Mouse (Mus musculus): Measurements from ENCODE around the gene Znrf3. TPM values are rescaled to one million over a fixed set of nuclear protein-coding genes. Genes with fewer than 3 reads are reported as not detected.

Znrf3 gene
- total RNA-seq, 4 experiments from 2014 or later, result 26.1 to 41.3 (median 36.4) TPM

GRCm38 (mm10) chr11:5314796-5315195 lies 129.9 kb downstream of the Znrf3 start:
- peak; percentile 66 for DNase-seq

GRCm38 (mm10) chr11:5314330-5314741 lies 130.3 kb downstream of the Znrf3 start:
- DNase-seq, result no peak

- DNase-seq, result no peak
Observed at GRCm38 (mm10) chr11:5307024-5307905, 137.4 kb downstream of the Znrf3 start.

GRCm38 (mm10) chr11:5306017-5306416 lies 138.6 kb downstream of the Znrf3 start:
- DNase-seq, result no peak

DNA sequence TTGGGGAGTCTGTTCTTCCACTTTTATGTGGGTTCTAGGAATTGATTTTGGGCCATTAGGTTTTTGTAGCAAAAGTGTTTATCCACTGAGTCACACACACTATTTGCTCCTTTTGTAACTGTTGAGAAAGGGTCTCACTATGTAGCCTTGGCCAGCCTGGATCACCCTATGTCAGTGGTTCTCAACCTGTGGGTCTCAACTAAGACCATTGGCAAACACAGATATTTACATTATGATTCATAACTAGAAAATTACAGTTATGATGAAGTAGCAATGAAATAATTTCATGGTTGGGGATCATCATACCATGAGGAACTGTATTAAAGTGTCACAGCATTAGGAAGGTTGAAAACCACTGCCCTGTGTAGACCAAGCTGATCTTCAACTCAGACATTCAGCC lies 140.1 kb downstream of the Znrf3 start:
- no peak for DNase-seq

- no peak for DNase-seq
Observed at GRCm38 (mm10) chr11:5298007-5298372, 146.7 kb downstream of the Znrf3 start.

DNA sequence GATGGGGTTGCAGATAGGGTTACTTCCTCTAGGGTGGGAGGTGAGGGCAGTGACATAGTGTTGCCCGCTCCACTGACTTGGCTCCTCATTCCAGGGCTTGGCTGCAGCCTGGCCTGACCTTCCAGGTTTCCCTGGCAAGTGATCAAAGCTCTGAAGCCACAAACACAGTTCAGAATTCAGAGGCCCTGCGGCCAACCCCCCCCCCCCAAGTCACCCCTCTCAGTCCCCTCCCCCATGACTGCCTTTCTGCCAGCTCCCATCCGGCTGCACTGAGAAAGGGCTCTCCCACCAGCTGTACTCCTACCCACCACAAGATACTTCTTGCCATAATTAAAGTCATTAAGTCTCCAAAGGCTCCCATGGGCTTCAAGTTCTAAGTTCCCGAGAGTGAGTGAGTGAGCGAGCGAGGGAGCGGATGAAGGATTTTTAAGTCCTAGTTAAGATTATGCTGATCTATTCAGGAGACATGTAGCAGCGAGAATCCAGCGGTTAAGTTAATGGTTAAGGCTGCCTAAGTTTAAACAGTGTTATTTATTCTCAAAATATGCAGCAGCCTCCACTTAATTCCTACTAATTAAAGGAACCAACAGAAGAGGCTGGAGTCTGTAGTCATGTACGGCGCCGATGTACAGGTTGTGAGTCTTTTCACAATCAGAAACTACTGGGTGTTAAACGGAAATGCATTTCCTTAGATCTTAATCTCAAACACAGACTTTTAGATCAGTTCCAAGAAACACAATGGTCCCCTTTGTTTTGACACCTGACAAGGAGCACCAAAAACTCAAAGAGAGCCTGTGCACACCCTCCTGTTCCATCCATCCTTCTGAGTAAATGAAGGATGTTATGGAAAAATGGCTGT lies 147.3 kb downstream of the Znrf3 start:
- peak; percentile 76 for DNase-seq

DNA sequence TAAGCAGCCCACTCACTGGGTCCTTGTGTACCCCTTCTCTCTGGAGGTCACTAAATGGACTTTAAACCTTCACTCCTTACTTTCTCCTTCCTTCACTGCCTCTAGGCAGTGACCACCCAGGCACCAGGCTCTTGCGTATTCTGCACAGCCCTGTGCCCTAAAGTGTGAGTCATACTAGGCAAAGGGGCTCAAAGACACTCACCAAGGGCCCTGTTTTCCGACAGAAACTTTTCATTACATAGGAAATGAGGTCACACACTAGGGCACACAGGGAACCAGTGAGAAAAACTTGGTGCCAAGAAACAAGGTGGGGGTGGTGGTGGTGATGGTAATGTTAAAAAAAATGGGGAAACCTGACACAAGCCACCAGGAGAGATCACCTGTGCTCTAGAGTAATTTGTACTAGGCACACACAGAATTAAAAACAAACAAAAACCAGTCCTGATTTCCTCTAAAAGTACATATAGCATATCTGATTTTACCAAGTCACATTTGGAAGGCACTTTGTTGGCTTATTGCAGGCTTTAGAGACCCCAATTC lies 148.0 kb downstream of the Znrf3 start:
- DNase-seq, result no peak

GRCm38 (mm10) chr11:5294805-5295204 lies 149.8 kb downstream of the Znrf3 start:
- DNase-seq, result no peak

- DNase-seq, result peak; percentile 38
Observed at GRCm38 (mm10) chr11:5290691-5291090, 154.0 kb downstream of the Znrf3 start.

DNA sequence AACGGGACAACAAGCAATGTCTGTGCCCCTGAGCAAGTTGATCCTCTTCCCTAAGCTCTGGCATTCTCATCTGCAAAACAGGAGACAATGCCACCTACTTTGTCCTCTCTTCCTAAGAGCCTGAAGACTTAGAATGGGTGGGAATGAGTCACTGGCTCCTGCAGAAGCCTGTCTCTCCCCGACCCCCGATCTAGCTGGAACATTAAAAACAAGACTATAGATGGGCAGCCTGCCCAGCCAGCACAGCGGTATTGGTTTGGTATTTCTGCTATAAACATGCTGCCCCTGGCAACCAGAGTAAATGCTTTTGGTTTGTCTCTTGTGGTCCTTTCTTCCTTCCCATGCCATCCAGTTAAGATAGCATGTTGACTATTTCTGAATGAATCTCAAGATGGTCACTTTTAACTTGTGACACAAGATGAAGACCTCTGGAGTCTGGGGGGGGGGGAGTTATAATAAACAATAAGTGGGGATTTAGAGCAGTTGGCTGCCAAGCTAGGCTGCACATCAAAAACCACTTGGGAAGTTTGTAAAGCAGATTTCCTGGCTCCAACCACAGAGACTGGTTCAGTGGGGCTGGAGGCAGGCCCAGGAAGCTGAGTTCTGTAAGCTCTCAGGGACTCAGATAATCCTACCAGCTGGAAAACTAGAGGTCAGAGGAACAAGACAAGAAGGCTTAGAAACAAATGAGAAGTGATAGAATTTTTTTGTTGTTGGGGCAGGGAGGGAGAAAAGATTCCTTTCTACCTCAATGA lies 154.6 kb downstream of the Znrf3 start:
- no peak for DNase-seq

- DNase-seq, result no peak
Observed at GRCm38 (mm10) chr11:5283987-5284386, 160.7 kb downstream of the Znrf3 start.

- no peak for DNase-seq
Observed at GRCm38 (mm10) chr11:5280932-5281331, 163.7 kb downstream of the Znrf3 start.

GRCm38 (mm10) chr11:5278463-5278862 lies 166.2 kb downstream of the Znrf3 start:
- no peak for DNase-seq

GRCm38 (mm10) chr11:5277307-5277971 lies 167.2 kb downstream of the Znrf3 start:
- no peak for DNase-seq

- no peak for DNase-seq
Observed at GRCm38 (mm10) chr11:5275216-5275615, 169.4 kb downstream of the Znrf3 start.

- no peak for DNase-seq
Observed at GRCm38 (mm10) chr11:5272536-5273234, 172.0 kb downstream of the Znrf3 start.

DNA sequence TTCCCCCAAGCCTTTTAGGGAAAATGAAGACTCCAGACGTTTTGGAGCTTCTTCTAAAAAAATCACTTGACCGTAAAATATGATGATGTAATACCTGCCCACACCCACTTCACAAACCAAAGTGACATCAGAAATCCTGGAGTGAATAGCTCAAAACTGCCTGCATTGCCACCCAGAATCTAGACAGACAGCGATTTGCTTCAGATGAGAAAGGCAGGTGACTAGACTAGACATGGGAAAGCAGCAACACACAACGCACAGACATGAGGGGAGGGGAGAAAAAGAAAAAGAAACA lies 172.6 kb downstream of the Znrf3 start:
- no peak for DNase-seq

GRCm38 (mm10) chr11:5271274-5272065 lies 173.2 kb downstream of the Znrf3 start:
- no peak for DNase-seq

DNA sequence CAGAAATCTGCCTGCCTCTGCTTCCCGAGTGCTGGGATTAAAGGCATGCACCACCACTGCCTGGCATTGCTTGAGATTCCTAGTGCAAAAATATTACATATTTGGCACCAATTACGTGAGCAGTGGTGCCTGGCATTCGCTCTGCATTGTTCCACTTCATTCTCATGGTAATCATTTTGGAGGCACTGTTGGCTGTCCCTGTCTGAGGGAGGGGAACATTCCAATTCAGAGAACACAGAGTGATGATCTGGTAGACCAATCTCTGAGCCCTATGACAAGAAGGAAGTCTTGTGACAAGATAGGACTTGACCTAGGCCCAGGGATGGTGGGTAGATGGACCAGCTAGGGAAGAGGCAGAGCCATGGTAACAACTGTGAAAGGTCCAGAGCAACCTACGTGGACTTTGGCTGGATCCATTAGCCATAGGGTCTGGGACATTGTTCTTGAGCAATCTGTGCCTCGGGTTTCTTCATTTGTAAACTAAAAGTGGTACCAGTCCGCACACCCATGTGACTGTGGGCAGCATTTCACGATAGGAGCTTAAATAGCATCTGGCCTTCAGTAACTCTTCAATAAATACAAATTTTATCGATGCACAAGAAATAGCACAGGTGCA lies 174.7 kb downstream of the Znrf3 start:
- no peak for DNase-seq

Measured in adrenal gland, adult 8-10 months (tissue).